Mouse (Mus musculus): ENCODE data around the gene Tbc1d10b. TPM values are rescaled to one million over a fixed set of nuclear protein-coding genes. Genes with fewer than 3 reads are reported as not detected.

Tbc1d10b gene
- total and polyA plus RNA-seq, 3 experiments, result 37.4 to 70.3 TPM; not detected in 1

DNA sequence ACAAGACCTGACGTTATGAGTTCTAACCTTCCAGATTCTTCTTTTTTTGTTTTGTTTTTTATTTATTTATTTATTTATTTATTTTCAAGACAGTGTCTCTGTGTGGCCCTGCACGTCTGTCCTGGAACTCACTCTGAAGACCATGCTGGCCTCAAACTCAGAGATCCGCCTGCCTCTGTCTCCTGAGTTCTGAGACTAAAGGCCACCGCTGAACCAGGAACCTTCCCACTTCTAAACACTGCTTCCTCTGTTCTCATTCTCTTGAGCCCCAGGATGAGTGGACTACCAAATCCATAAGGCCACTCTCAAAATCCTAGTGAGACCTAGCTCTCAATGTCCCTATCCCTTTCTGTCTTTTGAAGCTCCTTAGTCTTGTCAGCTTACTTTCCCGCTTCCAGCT is 1.6 kb upstream of the Tbc1d10b start:
- Histone ChIP-seq H3K36me3 (ENCODE audit: control insufficient read depth in 1 of 2, insufficient read depth in 2 of 2, low read length in 2 of 2) (peaks cover 1 to 20% of the 10 kb centered on the region in 2 experiments; a peak in 3 of 4 replicates), H3K4me1 (ENCODE audit: control insufficient read depth in 1 of 2, insufficient read depth in 2 of 2, low read length in 2 of 2) (peaks cover 0 to 25% of the 10 kb centered on the region in 2 experiments; a peak in 3 of 4 replicates), H3K9me3 (replicated peaks; ENCODE audit: insufficient read depth, low read length) (no peaks in the 10 kb centered on the region), H3K27me3 (ENCODE audit: control insufficient read depth in 1 of 2, insufficient read depth in 2 of 2, low read length in 2 of 2) (no peaks in the 10 kb centered on the region), H3K4me3 (ENCODE audit: control insufficient read depth in 1 of 2, insufficient read depth in 1 of 2, low read depth in 2 of 2, low read length in 2 of 2) (peak overlapping the region; percentile 33 to 39; a peak in 3 of 4 replicates), H3K9ac (ENCODE audit: control insufficient read depth, low read depth, low read length, poor library complexity, severe bottlenecking) (peak overlapping the region; percentile 66), H3K27ac (ENCODE audit: control insufficient read depth, low read depth, low read length) (peak overlapping the region; percentile 84), H3K79me2 (ENCODE audit: control insufficient read depth, insufficient read depth, low read length, poor library complexity) (peaks cover 30% of the 10 kb centered on the region)
- peak; percentile 25 for DNase-seq (ENCODE audit: low read depth, low spot score)
- TF ChIP-seq TBP (IDR thresholded peaks at IDR 0.05; ENCODE audit: low read depth, low read length), result no peak
- TF ChIP-seq MAFK (IDR thresholded peaks at IDR 0.05; ENCODE audit: borderline replicate concordance, low read depth, low read length), result no peak
- TF ChIP-seq ZC3H11A (IDR thresholded peaks at IDR 0.05; ENCODE audit: low read depth, low read length), result no peak; the same call in 1 of the 2 replicates
- TF ChIP-seq E2F4 (IDR thresholded peaks at IDR 0.05; ENCODE audit: borderline replicate concordance, low read depth, low read length), result no peak
- no peak for TF ChIP-seq MEF2A (IDR thresholded peaks at IDR 0.05; ENCODE audit: extremely low read depth, insufficient replicate concordance, low read depth, low read length, poor library complexity, severe bottlenecking)
- no peak for TF ChIP-seq POLR2AphosphoS5 (IDR thresholded peaks at IDR 0.05; ENCODE audit: borderline replicate concordance, low read depth, low read length)
- no peak for TF ChIP-seq GABPA (IDR thresholded peaks at IDR 0.05; ENCODE audit: low read depth, low read length)

DNA sequence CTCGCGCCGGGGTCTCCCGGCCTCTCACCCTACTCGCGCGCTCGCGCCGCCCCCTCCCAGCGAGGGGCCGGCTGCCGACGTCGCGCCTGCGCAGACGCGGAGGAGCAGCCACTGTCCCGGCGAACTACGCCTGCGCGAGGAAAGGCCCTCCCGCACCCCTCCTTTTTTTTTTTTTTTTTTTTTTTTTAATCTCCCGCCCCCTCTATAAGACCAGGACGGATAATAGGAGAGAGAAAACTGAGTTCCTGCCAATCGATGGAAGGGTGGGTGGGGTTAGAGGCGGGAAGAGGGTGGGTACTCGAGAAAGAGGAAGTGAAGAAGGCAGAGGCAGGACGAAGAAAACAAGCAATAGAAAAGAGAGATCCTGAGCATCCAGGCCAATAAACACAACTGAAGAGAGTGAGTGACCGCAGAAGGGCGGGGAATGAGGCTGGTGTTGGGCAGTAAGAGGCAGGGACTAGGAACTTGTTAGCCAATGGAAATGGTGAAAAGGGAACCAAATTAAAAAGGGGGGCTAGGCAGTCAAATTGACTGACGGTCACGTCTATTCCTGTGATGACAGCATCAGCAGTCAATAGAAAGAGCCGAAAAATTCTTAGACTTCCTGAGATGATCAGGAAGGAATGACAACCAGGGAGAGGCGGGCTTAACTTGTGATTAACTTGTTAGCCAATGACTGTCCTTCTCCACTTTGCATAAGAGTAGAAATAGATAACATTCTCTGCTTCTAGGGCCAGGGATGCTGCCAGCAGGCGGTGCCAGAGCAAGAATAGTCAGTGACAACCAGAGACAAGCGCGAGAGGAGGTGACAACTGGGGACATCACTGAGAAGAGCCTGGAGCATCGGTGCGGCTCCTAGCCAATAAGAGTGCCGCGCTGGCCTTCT is 528 bp upstream of the Tbc1d10b start, which contains the start of gene Mylpf:
Gene Mylpf (plus strand): TSS at position 338 of the 886 bp plus-strand sequence.
- H3K9me3 ChIP-seq (replicated peaks; ENCODE audit: insufficient read depth, low read length), result no peaks in the 10 kb centered on the region
- peaks cover 36% of the 10 kb centered on the region for H3K79me2 ChIP-seq (ENCODE audit: control insufficient read depth, insufficient read depth, low read length, poor library complexity)
- peaks cover 4 to 21% of the 10 kb centered on the region in 2 experiments; a peak in 3 of 4 replicates for H3K36me3 ChIP-seq (ENCODE audit: control insufficient read depth in 1 of 2, insufficient read depth in 2 of 2, low read length in 2 of 2)
- no peaks in the 10 kb centered on the region for H3K27me3 ChIP-seq (ENCODE audit: control insufficient read depth in 1 of 2, insufficient read depth in 2 of 2, low read length in 2 of 2)
- peaks cover 0 to 25% of the 10 kb centered on the region in 2 experiments; a peak in 3 of 4 replicates for H3K4me1 ChIP-seq (ENCODE audit: control insufficient read depth in 1 of 2, insufficient read depth in 2 of 2, low read length in 2 of 2)
- H3K9ac ChIP-seq (ENCODE audit: control insufficient read depth, low read depth, low read length, poor library complexity, severe bottlenecking), result peak within 1 kb of the TSS; percentile 86
- peak within 1 kb of the TSS; percentile 84 for H3K27ac ChIP-seq (ENCODE audit: control insufficient read depth, low read depth, low read length)
- DNase-seq (ENCODE audit: low read depth, low spot score), result peak; percentile 99
- H3K4me3 ChIP-seq (ENCODE audit: control insufficient read depth in 1 of 2, insufficient read depth in 1 of 2, low read depth in 2 of 2, low read length in 2 of 2), result peak within 1 kb of the TSS; percentile 99
- TF ChIP-seq ZKSCAN1 (IDR thresholded peaks at IDR 0.05; ENCODE audit: low read depth, low read length), result peak; percentile 36; the same call in 1 of the 2 replicates
- no peak for TF ChIP-seq ZC3H11A (IDR thresholded peaks at IDR 0.05; ENCODE audit: low read depth, low read length)
- TF ChIP-seq ZMIZ1 (IDR thresholded peaks at IDR 0.05; ENCODE audit: low read depth, low read length), result peak; percentile 91
- TF ChIP-seq JUND (IDR thresholded peaks at IDR 0.05; ENCODE audit: low read depth, low read length), result no peak
- TF ChIP-seq POLR2A (IDR thresholded peaks at IDR 0.05; ENCODE audit: control insufficient read depth in 1 of 2, insufficient read depth in 1 of 2, low read depth in 1 of 2, low read length in 2 of 2, poor library complexity in 1 of 2), result peak; percentile 34 to 97; a peak in 2 of 4 replicates
- no peak for TF ChIP-seq MAX (IDR thresholded peaks at IDR 0.05; ENCODE audit: low read length)
- TF ChIP-seq GABPA (IDR thresholded peaks at IDR 0.05; ENCODE audit: low read depth, low read length), result no peak
- peak; percentile 75 for TF ChIP-seq GATA1 (IDR thresholded peaks at IDR 0.05; ENCODE audit: low read depth, low read length)
- no peak for TF ChIP-seq MAFK (IDR thresholded peaks at IDR 0.05; ENCODE audit: borderline replicate concordance, low read depth, low read length)
- TF ChIP-seq NELFE (IDR thresholded peaks at IDR 0.05; ENCODE audit: low read depth, low read length), result peak; percentile 83
- 0 out of 2 replicates have a peak, but pooled peaks have one; percentile 24 for TF ChIP-seq KAT2A (conservative IDR thresholded peaks at IDR 0.05; ENCODE audit: low read depth, low read length)
- TF ChIP-seq MYC (IDR thresholded peaks at IDR 0.05; ENCODE audit: low read depth, low read length), result 0 out of 2 replicates have a peak, but pooled peaks have one; percentile 33
- no peak; the same call in 1 of the 2 replicates for TF ChIP-seq ETS1 (IDR thresholded peaks at IDR 0.05; ENCODE audit: low read depth, low read length)
- peak; percentile 98 for TF ChIP-seq ZNF384 (IDR thresholded peaks at IDR 0.05; ENCODE audit: low read depth, low read length)
- TF ChIP-seq ELF1 (IDR thresholded peaks at IDR 0.05; ENCODE audit: low read depth, low read length), result peak; percentile 58
- TF ChIP-seq MAZ (IDR thresholded peaks at IDR 0.05; ENCODE audit: low read depth, low read length), result peak; percentile 95
- TF ChIP-seq CTCF (IDR thresholded peaks at IDR 0.05 in 2 of 3, conservative IDR thresholded peaks at IDR 0.05 in 1 of 3; ENCODE audit: control insufficient read depth in 1 of 3, insufficient read depth in 1 of 3, low read depth in 2 of 3, low read length in 3 of 3, poor library complexity in 1 of 3, severe bottlenecking in 1 of 3), result peak; percentile 39 to 66 (median 62)
- no peak for TF ChIP-seq MYB (IDR thresholded peaks at IDR 0.05; ENCODE audit: low read depth, low read length)
- TF ChIP-seq E2F4 (IDR thresholded peaks at IDR 0.05; ENCODE audit: borderline replicate concordance, low read depth, low read length), result no peak
- TF ChIP-seq POLR2AphosphoS5 (IDR thresholded peaks at IDR 0.05; ENCODE audit: borderline replicate concordance, low read depth, low read length), result no peak
- TF ChIP-seq SIN3A (IDR thresholded peaks at IDR 0.05; ENCODE audit: low read length), result peak; percentile 84
- TF ChIP-seq RAD21 (IDR thresholded peaks at IDR 0.05; ENCODE audit: low read depth, low read length), result peak; percentile 18
- TF ChIP-seq USF1 (IDR thresholded peaks at IDR 0.05; ENCODE audit: low read depth, low read length), result no peak; the same call in 1 of the 2 replicates
- 0 out of 2 replicates have a peak, but pooled peaks have one; percentile 16 for TF ChIP-seq UBTF (IDR thresholded peaks at IDR 0.05; ENCODE audit: borderline replicate concordance, insufficient read depth, low read depth, low read length)
- TF ChIP-seq TCF12 (IDR thresholded peaks at IDR 0.05; ENCODE audit: low read depth, low read length), result peak; percentile 65

Measured in MEL (cell line).